Mouse (Mus musculus): Measurements from ENCODE around the gene Rrm1.
"Not testable (repeated sequence)": the region's sequence is repeated elsewhere in the genome, so short reads cannot be mapped to it uniquely, and the experiment has no call there.

Gene Rrm1

DNA sequence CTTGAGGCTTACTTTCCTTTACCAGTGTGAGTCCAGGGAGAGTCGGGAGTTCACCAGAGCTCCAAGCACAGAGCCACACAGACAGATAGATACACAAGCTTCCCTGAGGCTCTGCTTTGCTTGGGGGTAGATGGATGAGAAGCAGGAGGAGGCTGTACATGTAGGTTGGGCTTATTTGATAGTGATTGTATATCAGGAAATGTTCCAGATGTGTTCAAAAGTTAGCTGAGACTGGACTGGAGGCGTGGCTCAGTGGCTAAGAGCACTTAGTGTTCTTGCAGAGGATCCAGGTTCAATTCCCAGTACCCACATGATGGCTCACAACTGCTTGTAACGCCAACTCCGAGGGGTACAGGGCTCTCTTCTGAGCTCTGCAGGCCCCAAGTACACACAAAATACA is 36.9 kb downstream of the Rrm1 start:
- no peak for DNase-seq (ENCODE audit: low spot score)

- DNase-seq (ENCODE audit: low spot score), result no peak
These were observed 37.4 kb downstream of the Rrm1 start for GRCm38 (mm10) chr7:102478926-102479325.

DNA sequence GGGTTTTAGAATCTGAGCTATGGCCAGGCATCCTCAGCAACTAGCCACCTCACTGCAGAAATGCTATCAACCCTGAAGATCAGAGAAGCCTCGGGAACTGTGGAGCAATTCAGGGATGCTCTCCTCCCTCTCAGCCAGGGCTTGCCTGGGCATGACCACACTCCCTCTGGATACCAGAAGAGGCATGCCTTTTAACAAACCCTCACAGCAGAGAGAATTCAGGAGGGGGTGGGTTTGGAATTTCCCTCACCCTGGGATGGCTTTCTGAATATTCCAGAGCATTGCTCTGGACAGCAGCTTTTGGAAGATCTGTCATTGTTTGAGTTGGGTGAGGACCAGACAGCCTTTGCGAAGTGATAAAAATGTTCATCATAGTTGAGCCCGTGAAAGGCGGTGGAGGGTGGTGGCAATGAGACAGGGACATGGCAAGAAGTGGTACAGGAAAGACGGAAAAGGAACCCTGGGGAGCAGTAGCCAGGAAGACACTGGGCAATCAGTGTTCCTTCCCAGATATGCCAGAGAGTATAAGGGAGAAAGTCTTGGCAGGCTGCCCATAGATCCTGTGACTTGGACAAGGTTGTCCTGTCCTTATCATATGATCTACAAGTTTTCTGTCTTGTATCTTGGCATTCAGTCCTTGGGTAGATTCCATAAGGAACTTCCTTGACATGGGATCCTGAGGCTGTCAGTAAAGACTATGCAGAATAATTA is 38.0 kb downstream of the Rrm1 start:
- DNase-seq (ENCODE audit: low spot score), result peak; percentile 46

DNA sequence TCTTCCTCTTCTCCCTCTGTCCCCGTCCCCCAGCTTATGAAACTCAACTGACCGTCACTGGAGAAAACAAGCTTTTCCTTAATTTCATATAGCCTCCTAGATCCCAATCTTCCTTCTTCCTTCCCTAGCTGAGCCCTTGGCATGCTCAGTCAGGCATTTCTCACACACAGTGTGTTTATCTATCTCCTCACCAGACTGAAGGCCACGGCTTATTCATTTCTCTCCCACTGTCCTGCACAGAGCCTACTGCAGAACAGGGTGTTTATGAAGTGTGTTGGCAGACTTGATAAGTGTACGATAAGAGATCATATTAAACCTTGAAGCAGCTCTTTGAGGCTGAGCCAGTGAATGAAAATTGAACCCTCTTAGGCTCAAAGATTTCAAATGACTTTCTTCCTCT is 39.3 kb downstream of the Rrm1 start:
- DNase-seq (ENCODE audit: low spot score), result peak; percentile 48

DNA sequence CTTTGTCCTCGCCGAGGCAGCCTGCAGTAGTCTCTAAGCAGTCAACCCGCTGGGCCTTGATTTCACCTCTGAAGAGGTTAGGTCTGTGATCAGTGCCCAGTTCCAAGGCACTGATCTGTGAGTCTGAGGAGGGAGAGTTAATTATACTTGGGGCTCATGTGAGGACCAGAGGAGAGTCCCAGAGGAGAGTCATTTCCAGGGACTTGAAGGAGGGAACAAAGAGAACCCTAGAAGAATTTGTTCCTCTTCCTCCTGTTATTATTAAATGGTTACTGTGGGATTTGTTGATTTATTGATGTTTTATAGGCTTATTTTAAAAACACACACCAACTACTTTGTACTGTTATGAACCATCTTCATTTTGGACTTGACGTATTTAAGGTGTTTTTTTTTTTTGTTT is 40.1 kb downstream of the Rrm1 start, which contains the start of gene Olfr543:
Olfr543 (minus strand) TSS at position 101 of the 400 bp plus-strand sequence.
- no peak for DNase-seq (ENCODE audit: low spot score)

DNA sequence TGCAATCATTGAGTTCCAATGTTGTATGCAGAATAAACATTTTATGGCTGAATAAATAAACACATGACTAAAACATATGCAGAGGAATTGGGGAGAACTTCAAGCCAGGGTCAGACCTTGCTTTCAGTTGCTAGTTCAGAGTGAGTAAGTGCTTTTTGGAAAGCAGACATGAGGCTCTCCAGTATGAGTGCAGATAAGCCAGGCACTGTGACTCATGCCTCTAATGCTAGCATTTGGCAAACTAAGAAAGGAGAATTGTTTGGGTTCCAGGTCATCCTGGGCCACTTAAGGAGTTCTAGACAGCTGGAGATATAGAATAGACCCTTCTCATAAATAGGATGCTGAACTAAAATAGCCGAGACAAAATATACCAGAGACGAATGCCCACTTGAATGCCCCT is 42.2 kb downstream of the Rrm1 start:
- no peak for DNase-seq (ENCODE audit: low spot score)

DNA sequence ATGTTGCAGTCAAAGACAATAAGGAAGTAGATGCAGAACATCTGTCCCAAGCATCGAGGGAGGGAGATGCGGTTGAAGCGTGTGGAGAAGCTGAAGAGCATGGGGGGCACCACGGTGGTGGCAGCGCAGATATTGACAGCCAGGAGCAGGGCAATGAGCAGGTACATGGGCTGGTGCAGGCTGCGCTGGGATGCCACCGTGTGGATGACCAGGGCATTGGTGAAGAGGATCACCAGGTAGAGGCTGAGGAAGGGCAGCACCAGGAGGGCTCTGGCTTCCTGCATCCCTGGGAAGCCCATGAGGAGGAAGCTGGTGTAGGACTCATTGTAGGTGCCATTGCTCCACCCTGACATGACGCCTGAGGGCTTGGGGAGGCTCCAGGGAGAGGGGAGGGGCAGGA is 43.3 kb downstream of the Rrm1 start:
- DNase-seq (ENCODE audit: low spot score), result not testable (repeated sequence)

DNA sequence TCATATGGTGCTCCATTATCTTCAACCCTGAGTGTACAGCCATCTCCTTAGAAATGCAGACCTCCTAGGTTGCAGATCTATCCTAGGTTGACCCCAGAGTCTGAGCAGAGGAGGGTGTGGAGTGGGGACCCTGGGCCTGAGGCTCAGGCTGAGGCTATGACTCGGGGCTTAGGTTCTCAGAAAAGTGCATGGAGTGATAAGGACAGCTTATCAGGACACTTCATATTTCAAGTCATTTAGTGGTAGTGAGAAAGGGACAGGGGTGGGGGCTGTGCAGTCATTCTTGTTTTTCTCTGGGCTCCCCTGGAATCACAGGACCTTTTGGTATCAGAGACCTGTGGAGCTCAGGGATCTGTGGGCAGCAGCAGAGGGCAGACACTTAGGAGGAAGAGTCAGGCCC is 44.6 kb downstream of the Rrm1 start:
- no peak for DNase-seq (ENCODE audit: low spot score)

- DNase-seq (ENCODE audit: low spot score), result no peak
These were observed 46.7 kb downstream of the Rrm1 start, which contains the start of gene Olfr544 for GRCm38 (mm10) chr7:102488161-102488560. Gene Olfr544, minus strand, starts transcription at chr7:102488313.

DNA sequence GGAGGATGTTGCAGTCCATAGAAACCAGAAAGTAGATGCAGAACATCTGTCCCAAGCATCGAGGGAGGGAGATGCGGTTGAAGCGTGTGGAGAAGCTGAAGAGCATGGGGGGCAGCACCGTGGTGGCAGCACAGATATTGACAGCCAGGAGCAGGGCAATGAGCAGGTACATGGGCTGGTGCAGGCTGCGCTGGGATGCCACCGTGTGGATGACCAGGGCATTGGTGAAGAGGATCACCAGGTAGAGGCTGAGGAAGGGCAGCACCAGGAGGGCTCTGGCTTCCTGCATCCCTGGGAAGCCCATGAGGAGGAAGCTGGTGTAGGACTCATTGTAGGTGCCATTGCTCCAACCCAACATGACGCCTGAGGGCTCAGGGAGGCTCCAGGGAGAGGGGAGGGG is 52.9 kb downstream of the Rrm1 start:
- DNase-seq (ENCODE audit: low spot score), result not testable (repeated sequence)

DNA sequence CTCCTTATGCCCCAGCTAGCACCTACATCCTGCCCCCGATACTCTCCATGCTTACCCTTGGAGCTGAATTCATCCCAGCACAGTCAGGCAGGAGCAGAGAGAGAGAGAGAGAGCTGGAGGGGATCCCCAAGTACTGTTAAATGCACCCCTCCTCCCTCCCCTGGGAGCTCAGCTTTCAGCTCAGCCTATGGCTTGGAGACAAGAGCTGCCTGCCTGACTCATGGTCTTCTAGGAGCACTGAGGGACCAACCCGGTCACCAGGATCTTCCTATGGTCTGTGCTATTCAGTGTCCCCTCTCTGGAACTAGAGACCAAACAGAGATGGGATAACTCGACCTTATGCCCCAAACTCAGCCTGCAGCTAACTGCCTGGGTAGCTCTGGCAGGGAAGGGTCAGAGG is 58.0 kb downstream of the Rrm1 start, which contains the start of gene Olfr545:
Olfr545 (minus strand) TSS at position 101 of the 400 bp plus-strand sequence.
- DNase-seq (ENCODE audit: low spot score), result no peak

- no peak for DNase-seq (ENCODE audit: low spot score)
These were observed 60.5 kb downstream of the Rrm1 start for GRCm38 (mm10) chr7:102501986-102502385.

GRCm38 (mm10) chr7:102506848-102507247 is 65.4 kb downstream of the Rrm1 start:
- DNase-seq (ENCODE audit: low spot score), result peak; percentile 56

- no peak for DNase-seq (ENCODE audit: low spot score)
These were observed 66.6 kb downstream of the Rrm1 start for GRCm38 (mm10) chr7:102508066-102508465.

- DNase-seq (ENCODE audit: low spot score), result no peak
These were observed 67.2 kb downstream of the Rrm1 start for GRCm38 (mm10) chr7:102508666-102509065.

DNA sequence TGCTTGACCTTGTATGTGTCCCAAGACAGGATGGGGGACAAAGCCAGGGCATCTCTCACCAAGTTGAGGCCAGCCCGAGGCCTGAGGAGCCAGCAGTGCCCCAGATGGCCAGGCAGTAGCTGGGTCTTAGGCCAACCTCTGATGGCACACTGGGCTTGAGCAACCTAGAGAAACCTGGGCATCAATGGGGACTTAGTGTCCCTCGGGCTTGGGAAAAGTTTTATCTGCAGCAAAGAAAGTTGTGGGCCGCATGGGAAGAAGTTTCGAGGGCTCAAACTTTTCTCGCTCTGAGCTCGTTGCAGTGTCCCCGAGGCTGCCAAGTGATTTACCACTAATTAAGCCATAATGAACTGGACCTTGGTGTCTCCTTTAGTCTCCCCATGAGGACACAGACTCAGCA is 68.2 kb downstream of the Rrm1 start:
- no peak for DNase-seq (ENCODE audit: low spot score)

DNA sequence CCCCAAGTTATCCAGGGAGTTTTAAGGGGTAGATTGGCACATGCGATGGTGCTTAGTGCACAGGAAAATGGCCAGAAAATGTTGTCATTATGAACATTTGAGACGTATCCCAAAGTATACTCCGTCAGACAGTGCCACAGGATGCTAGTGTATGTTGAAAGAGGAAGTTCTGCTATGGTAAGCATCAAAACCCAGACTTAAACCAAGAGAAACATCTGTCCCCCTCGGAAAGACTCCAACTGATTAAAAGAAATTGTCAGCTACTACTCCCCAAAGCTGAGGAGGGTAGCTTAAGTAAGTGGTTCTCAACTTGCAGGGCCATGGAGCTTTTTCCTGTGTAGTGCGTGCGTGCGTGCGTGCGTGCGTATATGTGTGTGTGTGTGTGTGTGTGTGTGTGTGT is 70.4 kb downstream of the Rrm1 start:
- DNase-seq (ENCODE audit: low spot score), result no peak

DNA sequence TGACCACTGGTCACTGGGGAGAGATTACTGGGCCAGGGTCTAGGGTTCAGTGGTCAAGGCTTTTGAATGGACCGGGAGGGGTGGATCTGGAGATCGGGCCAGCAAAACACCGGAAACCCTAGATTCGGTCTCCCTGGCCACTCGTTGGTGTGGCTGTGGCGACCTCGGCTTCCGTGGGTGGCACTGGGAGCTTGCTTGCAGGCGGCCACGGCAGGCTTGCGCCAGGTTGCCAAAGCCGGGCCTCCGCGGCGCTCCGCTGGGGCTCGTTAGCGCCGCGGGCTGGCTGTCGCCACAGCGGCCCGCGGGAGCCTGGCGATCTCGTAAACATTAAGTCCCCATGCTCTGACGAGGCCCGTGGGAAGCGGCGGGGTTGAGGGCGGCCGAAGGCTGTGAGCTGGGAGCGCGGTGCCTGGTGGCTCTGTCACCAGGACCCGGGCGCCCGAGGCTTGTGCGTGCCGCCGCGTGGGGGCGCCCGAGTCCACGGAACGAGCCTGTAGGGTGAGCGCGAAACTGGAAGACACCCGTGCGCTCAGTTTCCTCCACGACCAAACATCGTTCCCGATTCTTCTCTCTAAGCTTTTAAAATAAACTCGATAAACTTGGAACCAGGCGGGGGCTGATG is 71.4 kb downstream of the Rrm1 start:
- peak; percentile 66 for DNase-seq (ENCODE audit: low spot score)

DNA sequence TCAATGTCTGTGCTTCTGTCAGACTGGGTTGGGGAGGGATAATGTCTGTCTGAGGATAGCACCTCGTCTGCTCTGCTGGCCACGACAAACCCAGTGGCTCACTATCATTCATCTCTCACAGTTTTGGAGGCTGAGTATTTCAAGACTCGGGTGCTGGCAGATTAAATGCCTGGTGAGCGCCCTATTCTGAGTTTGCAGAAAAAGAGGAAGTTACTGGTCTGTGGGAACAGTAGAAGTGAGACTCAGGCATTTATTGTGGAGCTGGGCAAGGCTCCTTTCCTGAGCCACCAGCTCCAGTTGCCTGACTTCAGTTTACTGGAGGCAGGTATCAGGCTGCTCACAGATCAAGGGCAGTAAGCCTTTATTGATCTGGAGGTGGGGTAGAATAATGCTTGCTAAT is 72.6 kb downstream of the Rrm1 start:
- no peak for DNase-seq (ENCODE audit: low spot score)

DNA sequence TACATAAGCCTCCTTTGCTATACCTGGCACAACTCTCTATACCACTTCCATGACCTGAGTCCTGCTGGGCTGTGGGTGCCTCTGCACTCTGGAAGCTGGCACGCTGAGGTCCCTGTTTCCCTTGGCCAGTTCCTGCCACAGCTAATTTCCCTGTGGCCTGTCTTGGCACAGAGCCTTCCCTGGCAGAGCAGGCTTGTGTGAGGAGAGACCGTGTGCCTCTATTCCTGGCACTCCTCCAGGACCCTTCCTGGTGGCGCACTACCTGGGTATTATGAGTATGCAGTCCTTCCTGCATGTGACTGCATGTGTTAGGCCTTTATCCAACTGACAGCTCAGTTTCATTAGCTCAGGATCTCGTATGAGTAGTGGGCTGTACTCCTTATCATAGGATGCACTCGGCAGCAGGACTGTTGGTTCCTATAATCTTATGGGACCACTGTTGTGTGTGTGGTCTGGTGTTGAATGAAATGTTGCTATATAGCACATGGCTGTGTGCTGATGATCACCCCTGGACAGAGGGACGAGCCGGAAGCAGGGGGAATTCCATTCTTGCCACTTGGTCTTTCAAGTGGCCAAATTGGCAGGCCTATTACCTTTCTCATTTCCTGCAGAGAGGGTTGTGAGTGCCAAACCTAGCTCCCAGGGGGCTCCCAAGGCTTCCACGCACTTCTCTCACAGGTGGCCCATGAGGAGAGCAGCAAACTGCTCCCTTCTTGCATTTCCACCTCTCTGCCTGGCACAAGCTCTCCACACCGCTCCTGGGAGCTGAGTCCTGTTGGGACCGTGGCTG is 75.0 kb downstream of the Rrm1 start:
- DNase-seq (ENCODE audit: low spot score), result no peak

DNA sequence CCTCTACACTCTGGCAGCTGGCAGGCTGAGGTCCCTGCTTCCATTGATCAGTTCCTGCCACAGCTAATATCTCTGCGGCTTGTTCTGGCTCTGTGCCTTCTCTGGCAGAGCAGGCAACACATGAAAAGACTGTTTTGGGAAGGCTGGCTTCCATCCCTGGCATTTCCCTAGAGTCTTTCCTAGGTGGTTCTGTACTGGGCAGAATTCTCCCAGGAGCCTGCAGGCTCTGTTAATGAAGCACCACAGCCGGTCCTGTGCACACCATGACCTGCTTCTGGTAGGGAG is 75.5 kb downstream of the Rrm1 start:
- no peak for DNase-seq (ENCODE audit: low spot score)

All from testis, postnatal 14 days (tissue).